Mouse (Mus musculus) frontal cortex, postnatal 25 days (tissue): Measurements from ENCODE around the gene Kcnmb1.

Experiments used
- DNase-seq, 2 experiments: peaks; one replicate each; pipeline ENCODE4 v3.0.0; 2022; ENCODE audit warnings: low spot score in 2 of 2

Gene Kcnmb1

GRCm38 (mm10) chr11:33944067-33944785 is 18.6 kb upstream of the Kcnmb1 start:
- no peak for DNase-seq

- no peak for DNase-seq
These were observed 18.0 kb upstream of the Kcnmb1 start for GRCm38 (mm10) chr11:33944786-33945328.

GRCm38 (mm10) chr11:33946501-33946900 is 16.3 kb upstream of the Kcnmb1 start:
- DNase-seq: no peak

GRCm38 (mm10) chr11:33951155-33951554 is 11.7 kb upstream of the Kcnmb1 start:
- no peak for DNase-seq

GRCm38 (mm10) chr11:33951684-33952625 is 10.9 kb upstream of the Kcnmb1 start:
- no peak for DNase-seq

- DNase-seq: no peak
These were observed 6.8 kb upstream of the Kcnmb1 start for GRCm38 (mm10) chr11:33955982-33956381.

- DNase-seq: no peak
These were observed 6.2 kb upstream of the Kcnmb1 start for GRCm38 (mm10) chr11:33956623-33957022.

- DNase-seq: no peak
These were observed 5.2 kb upstream of the Kcnmb1 start for GRCm38 (mm10) chr11:33957595-33957994.

- peak in 1 of 2 experiments; percentile 13 for DNase-seq
These were observed 4.1 kb upstream of the Kcnmb1 start for GRCm38 (mm10) chr11:33958713-33959112.

- no peak for DNase-seq
These were observed 635 bp upstream of the Kcnmb1 start for GRCm38 (mm10) chr11:33962178-33962577.

GRCm38 (mm10) chr11:33965380-33965779 is 2.6 kb downstream of the Kcnmb1 start:
- DNase-seq: no peak

- no peak for DNase-seq
These were observed 4.9 kb downstream of the Kcnmb1 start for GRCm38 (mm10) chr11:33967708-33968107.

- no peak for DNase-seq
These were observed 6.4 kb downstream of the Kcnmb1 start for GRCm38 (mm10) chr11:33969199-33969598.

GRCm38 (mm10) chr11:33972114-33972513 is 9.3 kb downstream of the Kcnmb1 start:
- no peak for DNase-seq

GRCm38 (mm10) chr11:33974341-33975040 is 11.7 kb downstream of the Kcnmb1 start:
- no peak for DNase-seq

- DNase-seq: no peak
These were observed 12.3 kb downstream of the Kcnmb1 start for GRCm38 (mm10) chr11:33975121-33975520.

- no peak for DNase-seq
These were observed 17.3 kb downstream of the Kcnmb1 start for GRCm38 (mm10) chr11:33980146-33980545.

GRCm38 (mm10) chr11:33986525-33986924 is 23.7 kb downstream of the Kcnmb1 start:
- DNase-seq: no peak

- DNase-seq: no peak
These were observed 27.2 kb downstream of the Kcnmb1 start for GRCm38 (mm10) chr11:33990002-33990401.

GRCm38 (mm10) chr11:33992938-33993337 is 30.1 kb downstream of the Kcnmb1 start, which contains the start of gene Kcnip1:
Gene Kcnip1 (minus strand): TSS chr11:33993152.
- no peak for DNase-seq

GRCm38 (mm10) chr11:33993496-33993895 is 30.7 kb downstream of the Kcnmb1 start:
- DNase-seq: no peak

GRCm38 (mm10) chr11:33998244-33998643 is 35.4 kb downstream of the Kcnmb1 start:
- no peak for DNase-seq
